Mouse (Mus musculus) liver, adult 2 months (tissue): ENCODE data around the gene 5730409E04Rik.

Experiments used
- CTCF ChIP-seq: fragments of 200-500 bp; IDR thresholded peaks from 2 replicates; pipeline ENCODE4 v1.5.1; 2011; ENCODE audit warnings: low read depth, low read length, control low read depth
- POLR2A ChIP-seq: fragments of 200-500 bp; IDR thresholded peaks from 2 replicates; pipeline ENCODE4 v1.6.1; 2011; ENCODE audit warnings: low read length, control low read depth; ENCODE audit not compliant: insufficient read depth; ENCODE audit errors: extremely low read depth

DNA sequence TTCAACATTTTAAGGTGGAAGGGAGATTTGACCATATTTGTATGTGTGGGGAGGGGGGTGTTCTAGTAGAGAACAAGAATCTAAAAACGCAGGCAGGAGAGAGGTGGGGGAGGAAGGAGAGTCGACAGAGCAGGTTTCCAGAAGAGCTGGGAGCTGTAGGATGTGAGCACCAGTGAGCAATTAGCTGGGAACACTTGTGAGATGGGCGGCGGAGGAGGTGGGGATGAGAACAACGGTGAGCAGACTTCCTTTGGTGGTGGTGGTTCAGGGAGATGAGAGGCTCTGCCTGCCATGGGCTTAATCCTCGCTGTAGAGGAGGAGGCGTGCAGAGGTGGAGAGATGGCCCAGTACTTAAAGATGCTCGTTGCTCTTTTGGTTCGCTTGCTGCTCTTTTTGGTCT lies 32.3 kb downstream of the 5730409E04Rik start:
- TF ChIP-seq CTCF: no peak
- no peak for TF ChIP-seq POLR2A
